Mouse (Mus musculus): ENCODE results near the gene Atl1. TPM values are rescaled to one million over a fixed set of nuclear protein-coding genes. Genes with fewer than 3 reads are reported as not detected.

Gene Atl1
- polyA plus RNA-seq, 1 experiment from 2014 or later = 132 TPM

- Histone ChIP-seq H3K27ac (replicated peaks) (no peak overlapping the region), H3K9ac (no peak overlapping the region), H3K9me3 (no peaks in the 10 kb centered on the region), H3K36me3 (peaks cover 80% of the 10 kb centered on the region), H3K4me2 (no peak overlapping the region), H3K27me3 (no peaks in the 10 kb centered on the region), H3K4me3 (no peak overlapping the region), H3K4me1 (replicated peaks) (no peaks in the 10 kb centered on the region)
- WGBS = 91% methylated on average over 6 of the region's 6 CpGs
- no peak for ATAC-seq (ENCODE audit: low FRiP score, low read depth)
Measured at GRCm38 (mm10) chr12:69963141-69963540, 70.7 kb downstream of the Atl1 start.

GRCm38 (mm10) chr12:69965644-69966043, 73.2 kb downstream of the Atl1 start:
- peaks cover 66% of the 10 kb centered on the region for H3K36me3 ChIP-seq
- no peak overlapping the region for H3K4me2 ChIP-seq
- H3K9me3 ChIP-seq = no peaks in the 10 kb centered on the region
- no peak for ATAC-seq (ENCODE audit: low FRiP score, low read depth)
- H3K27ac ChIP-seq (replicated peaks) = no peak overlapping the region
- no peaks in the 10 kb centered on the region for H3K27me3 ChIP-seq
- 88% methylated on average over 3 of the region's 3 CpGs for WGBS
- no peak overlapping the region for H3K4me3 ChIP-seq
- H3K4me1 ChIP-seq (replicated peaks) = no peaks in the 10 kb centered on the region
- no peak overlapping the region for H3K9ac ChIP-seq

- no peaks in the 10 kb centered on the region for H3K27me3 ChIP-seq
- H3K36me3 ChIP-seq = peaks cover 63% of the 10 kb centered on the region
- ATAC-seq (ENCODE audit: low FRiP score, low read depth) = no peak
- no peak overlapping the region for H3K27ac ChIP-seq (replicated peaks)
- 88% methylated on average over 5 of the region's 5 CpGs for WGBS
- H3K4me2 ChIP-seq = no peak overlapping the region
- H3K9ac ChIP-seq = no peak overlapping the region
- H3K4me1 ChIP-seq (replicated peaks) = no peaks in the 10 kb centered on the region
- no peak overlapping the region for H3K4me3 ChIP-seq
- no peaks in the 10 kb centered on the region for H3K9me3 ChIP-seq
Measured at GRCm38 (mm10) chr12:69966071-69966470, 73.7 kb downstream of the Atl1 start.

- H3K4me2 ChIP-seq = no peak overlapping the region
- no peaks in the 10 kb centered on the region for H3K4me1 ChIP-seq (replicated peaks)
- H3K9me3 ChIP-seq = no peaks in the 10 kb centered on the region
- H3K4me3 ChIP-seq = no peak overlapping the region
- no peaks in the 10 kb centered on the region for H3K27me3 ChIP-seq
- H3K27ac ChIP-seq (replicated peaks) = no peak overlapping the region
- no peak overlapping the region for H3K9ac ChIP-seq
- H3K36me3 ChIP-seq = peaks cover 56% of the 10 kb centered on the region
- no peak for ATAC-seq (ENCODE audit: low FRiP score, low read depth)
- WGBS = 95% methylated on average over 6 of the region's 6 CpGs
Measured at GRCm38 (mm10) chr12:69967112-69967511, 74.7 kb downstream of the Atl1 start.

- WGBS = 71% methylated on average over 5 of the region's 5 CpGs
- Histone ChIP-seq H3K9ac (no peak overlapping the region), H3K27ac (replicated peaks) (no peak overlapping the region), H3K9me3 (no peaks in the 10 kb centered on the region), H3K4me2 (no peak overlapping the region), H3K4me3 (no peak overlapping the region), H3K36me3 (peaks cover 46% of the 10 kb centered on the region), H3K27me3 (no peaks in the 10 kb centered on the region), H3K4me1 (replicated peaks) (no peaks in the 10 kb centered on the region)
- ATAC-seq (ENCODE audit: low FRiP score, low read depth) = peak; percentile 42; the same call in 1 of the 2 replicates
Measured at GRCm38 (mm10) chr12:69968154-69968553, 75.7 kb downstream of the Atl1 start.

GRCm38 (mm10) chr12:69973666-69974065, 81.3 kb downstream of the Atl1 start:
- peaks cover 8% of the 10 kb centered on the region for H3K36me3 ChIP-seq
- no peak for ATAC-seq (ENCODE audit: low FRiP score, low read depth)
- no peak overlapping the region for H3K9ac ChIP-seq
- no peak overlapping the region for H3K4me3 ChIP-seq
- no peak overlapping the region for H3K27ac ChIP-seq (replicated peaks)
- H3K4me2 ChIP-seq = no peak overlapping the region
- no peaks in the 10 kb centered on the region for H3K9me3 ChIP-seq
- H3K4me1 ChIP-seq (replicated peaks) = no peaks in the 10 kb centered on the region
- no peaks in the 10 kb centered on the region for H3K27me3 ChIP-seq

GRCm38 (mm10) chr12:69976688-69977087, 84.3 kb downstream of the Atl1 start:
- no peak overlapping the region for H3K9ac ChIP-seq
- no peak overlapping the region for H3K4me3 ChIP-seq
- peaks cover 3% of the 10 kb centered on the region for H3K36me3 ChIP-seq
- no peak for ATAC-seq (ENCODE audit: low FRiP score, low read depth)
- 89% methylated on average over 6 of the region's 6 CpGs for WGBS
- no peak overlapping the region for H3K4me2 ChIP-seq
- H3K27ac ChIP-seq (replicated peaks) = no peak overlapping the region
- no peaks in the 10 kb centered on the region for H3K27me3 ChIP-seq
- no peaks in the 10 kb centered on the region for H3K9me3 ChIP-seq
- H3K4me1 ChIP-seq (replicated peaks) = no peaks in the 10 kb centered on the region

- Histone ChIP-seq H3K36me3 (peaks cover 5% of the 10 kb centered on the region), H3K4me3 (no peak overlapping the region), H3K27me3 (no peaks in the 10 kb centered on the region), H3K27ac (replicated peaks) (no peak overlapping the region), H3K9ac (no peak overlapping the region), H3K4me1 (replicated peaks) (no peaks in the 10 kb centered on the region), H3K9me3 (no peaks in the 10 kb centered on the region), H3K4me2 (no peak overlapping the region)
- WGBS = 61% methylated on average over 9 of the region's 9 CpGs
- no peak for ATAC-seq (ENCODE audit: low FRiP score, low read depth)
Measured at GRCm38 (mm10) chr12:69977376-69977998, 85.1 kb downstream of the Atl1 start.

GRCm38 (mm10) chr12:69982874-69983273, 90.5 kb downstream of the Atl1 start:
- Histone ChIP-seq H3K9me3 (no peaks in the 10 kb centered on the region), H3K27ac (replicated peaks) (no peak overlapping the region), H3K4me1 (replicated peaks) (peaks cover 14% of the 10 kb centered on the region), H3K4me3 (no peak overlapping the region), H3K9ac (no peak overlapping the region), H3K27me3 (no peaks in the 10 kb centered on the region), H3K4me2 (no peak overlapping the region), H3K36me3 (peaks cover 19% of the 10 kb centered on the region)
- no peak for ATAC-seq (ENCODE audit: low FRiP score, low read depth)
- WGBS = 65% methylated on average over 5 of the region's 5 CpGs

- Histone ChIP-seq H3K4me2 (peak overlapping the region; percentile 75), H3K27me3 (no peaks in the 10 kb centered on the region), H3K4me1 (replicated peaks) (peaks cover 14% of the 10 kb centered on the region), H3K9me3 (no peaks in the 10 kb centered on the region), H3K4me3 (peak overlapping the region; percentile 95), H3K36me3 (peaks cover 19% of the 10 kb centered on the region), H3K9ac (peak overlapping the region; percentile 81; the same call in 1 of the 2 replicates), H3K27ac (replicated peaks) (no peak overlapping the region)
- 39% methylated on average over 4 of the region's 4 CpGs for WGBS
- no peak for ATAC-seq (ENCODE audit: low FRiP score, low read depth)
Measured at GRCm38 (mm10) chr12:69985546-69985945, 93.1 kb downstream of the Atl1 start.

- peaks cover 19% of the 10 kb centered on the region; the same call in 1 of the 2 replicates for H3K36me3 ChIP-seq
- ATAC-seq (ENCODE audit: low FRiP score, low read depth) = peak; percentile 55
- H3K4me3 ChIP-seq = peak overlapping the region; percentile 95
- WGBS = under 1% methylated on average over 35 of the region's 36 CpGs
- peak overlapping the region; percentile 75 for H3K4me2 ChIP-seq
- peaks cover 14% of the 10 kb centered on the region for H3K4me1 ChIP-seq (replicated peaks)
- H3K27ac ChIP-seq (replicated peaks) = peak overlapping the region; percentile 91
- H3K9me3 ChIP-seq = no peaks in the 10 kb centered on the region
- peak overlapping the region; percentile 81 for H3K9ac ChIP-seq
- H3K27me3 ChIP-seq = no peaks in the 10 kb centered on the region
Measured at GRCm38 (mm10) chr12:69986241-69986762, 93.9 kb downstream of the Atl1 start.

GRCm38 (mm10) chr12:69986786-69987497, 94.5 kb downstream of the Atl1 start, which contains the start of gene Sav1:
Gene Sav1 (minus strand): TSS chr12:69987002.
- H3K27ac ChIP-seq (replicated peaks) = peak within 1 kb of the TSS; percentile 91
- H3K9ac ChIP-seq = peak within 1 kb of the TSS; percentile 81
- peak within 1 kb of the TSS; percentile 75 for H3K4me2 ChIP-seq
- H3K4me1 ChIP-seq (replicated peaks) = peaks cover 14% of the 10 kb centered on the region
- peak; percentile 95 for ATAC-seq (ENCODE audit: low FRiP score, low read depth)
- no peaks in the 10 kb centered on the region for H3K9me3 ChIP-seq
- under 1% methylated on average over 91 of the region's 102 CpGs for WGBS
- H3K36me3 ChIP-seq = peaks cover 14% of the 10 kb centered on the region; the same call in 1 of the 2 replicates
- peak within 1 kb of the TSS; percentile 95 for H3K4me3 ChIP-seq
- H3K27me3 ChIP-seq = no peaks in the 10 kb centered on the region
